ENCODE assay signal across 17 mouse cellular contexts in genomic region chr15:25469185-25469845, GRCm38 (mm10). TPM values are rescaled to one million over a fixed set of nuclear protein-coding genes. Genes with fewer than 3 reads are reported as not detected.
DNase-seq lines count a peak whose midpoint lies in the region; ATAC-seq and TF ChIP-seq lines count a peak whose summit lies in the region.
"Had no signal": no experiment of that assay in that cellular context is flagged by ENCODE, and none has a peak within 500 bp of the region (broad histone marks: within the 10 kb centered on the region; RNA-seq: fewer than 3 reads in every experiment).

No protein-coding gene starts in this region.

- H3K4me2 ChIP-seq in heart, embryonic 14.5 days (ENCODE audit: low read length), result peak overlapping the region; percentile 29; the same call in 1 of the 2 replicates
- peak overlapping the region; percentile 23; the same call in 1 of the 2 replicates for H3K4me2 ChIP-seq in lung, embryonic 14.5 days
- peak overlapping the region; percentile 10; the same call in 1 of the 2 replicates for H3K4me2 ChIP-seq in embryonic facial prominence, embryonic 14.5 days (ENCODE audit: low read depth, low read length)
- H3K4me2 ChIP-seq: liver, embryonic 13.5 days had no signal

- no peak overlapping the region for H3K4me3 ChIP-seq in heart, embryonic 14.5 days (ENCODE audit: control insufficient read depth in 1 of 2, insufficient read depth in 1 of 2, low read depth in 1 of 2, low read length in 2 of 2)
- H3K4me3 ChIP-seq in lung, embryonic 14.5 days (ENCODE audit: low read depth, low read length), result no peak overlapping the region
- no peak overlapping the region for H3K4me3 ChIP-seq in embryonic facial prominence, embryonic 14.5 days (ENCODE audit: low read depth, low read length)
- H3K4me3 ChIP-seq: hindbrain, embryonic 10.5 days; liver, embryonic 13.5 days had no signal

- 55% methylated on average over 16 of the region's 16 CpGs for WGBS in heart, embryonic 14.5 days
- WGBS in lung, embryonic 14.5 days, result 48% methylated on average over 16 of the region's 16 CpGs
- WGBS in embryonic facial prominence, embryonic 14.5 days, result 56% methylated on average over 16 of the region's 16 CpGs

- intact Hi-C loops in heart, postnatal 10 days (cut with DNase I), result no loop called here

- H3K9ac ChIP-seq in heart, embryonic 14.5 days (ENCODE audit: low read length), result no peak overlapping the region
- H3K9ac ChIP-seq in lung, embryonic 14.5 days, result no peak overlapping the region
- H3K9ac ChIP-seq in embryonic facial prominence, embryonic 14.5 days (ENCODE audit: low read depth, low read length), result no peak overlapping the region
- H3K9ac ChIP-seq: forebrain, postnatal 0 days; liver, embryonic 13.5 days had no signal

- no peaks in the 10 kb centered on the region for H3K4me1 ChIP-seq in heart, embryonic 14.5 days (ENCODE audit: control insufficient read depth in 2 of 2, insufficient read depth in 2 of 2, low read length in 2 of 2)
- H3K4me1 ChIP-seq in lung, embryonic 14.5 days (ENCODE audit: insufficient read depth), result no peaks in the 10 kb centered on the region
- no peaks in the 10 kb centered on the region for H3K4me1 ChIP-seq in embryonic facial prominence, embryonic 14.5 days (ENCODE audit: control insufficient read depth, insufficient read depth, low read length)
- H3K4me1 ChIP-seq: hindbrain, embryonic 10.5 days had no signal

- no peak overlapping the region for H3K27ac ChIP-seq in heart, embryonic 14.5 days (replicated peaks in 1 of 2; ENCODE audit: control insufficient read depth in 1 of 2, insufficient read depth in 1 of 2, low read depth in 2 of 2, low read length in 2 of 2)
- H3K27ac ChIP-seq in lung, embryonic 14.5 days (ENCODE audit: low read depth), result no peak overlapping the region
- H3K27ac ChIP-seq in embryonic facial prominence, embryonic 14.5 days (replicated peaks; ENCODE audit: low read depth, low read length), result 0 out of 2 replicates have a peak overlapping the region, but pooled peaks have one; percentile 40
- H3K27ac ChIP-seq: hindbrain, embryonic 10.5 days; liver, embryonic 13.5 days had no signal

- no peak for ATAC-seq in heart, embryonic 14.5 days (ENCODE audit: insufficient number of reproducible peaks, insufficient read depth, low FRiP score, low read depth)
- peak; percentile 31; the same call in 1 of the 2 replicates for ATAC-seq in lung, embryonic 14.5 days (ENCODE audit: insufficient read depth)
- ATAC-seq in embryonic facial prominence, embryonic 14.5 days (ENCODE audit: low read depth), result no peak
- ATAC-seq: activated CD4-positive, CD25-positive, alpha-beta regulatory T cell, adult 4 months; forebrain, postnatal 0 days had no signal

- TF ChIP-seq CTCF in lung, embryonic 14.5 days (IDR thresholded peaks at IDR 0.05; ENCODE audit: low read depth), result no peak

- DNase-seq in heart, postnatal 10 days, result no peak
- DNase-seq in lung, embryonic 14.5 days, result peak; percentile 15
- DNase-seq in lung, postnatal 10 days, result no peak
- no peak for DNase-seq in embryonic facial prominence, embryonic 14.5 days (ENCODE audit: low spot score)
- peak; percentile 40 for DNase-seq in thymus, postnatal 0 days (ENCODE audit: low spot score)
- DNase-seq in ovary, adult 18-20 months (ENCODE audit: low spot score), result no peak
- DNase-seq: cerebellum, adult 8-10 months; embryo, embryonic 11 days; forebrain, postnatal 0 days; gastrocnemius, postnatal 10 days; kidney, adult 11 months; liver, embryonic 13.5 days; retina, postnatal 1 day; spleen, adult 18-20 months had no signal

- H3K36me3 ChIP-seq in heart, embryonic 14.5 days (ENCODE audit: control insufficient read depth, insufficient read depth, low read length), result no peaks in the 10 kb centered on the region
- H3K36me3 ChIP-seq in lung, embryonic 14.5 days (ENCODE audit: insufficient read depth), result no peaks in the 10 kb centered on the region
- H3K36me3 ChIP-seq in embryonic facial prominence, embryonic 14.5 days (ENCODE audit: control insufficient read depth, insufficient read depth, low read length), result no peaks in the 10 kb centered on the region
- H3K36me3 ChIP-seq: hindbrain, embryonic 10.5 days; liver, embryonic 13.5 days had no signal

- no peaks in the 10 kb centered on the region for H3K9me3 ChIP-seq in heart, embryonic 14.5 days (ENCODE audit: control insufficient read depth, low read length)
- H3K9me3 ChIP-seq in lung, embryonic 14.5 days (ENCODE audit: low read depth, low read length), result no peaks in the 10 kb centered on the region
- no peaks in the 10 kb centered on the region for H3K9me3 ChIP-seq in embryonic facial prominence, embryonic 14.5 days (ENCODE audit: control insufficient read depth, low read length)
- H3K9me3 ChIP-seq: hindbrain, embryonic 10.5 days; liver, embryonic 13.5 days had no signal

- no peaks in the 10 kb centered on the region for H3K27me3 ChIP-seq in heart, embryonic 14.5 days (ENCODE audit: control insufficient read depth, insufficient read depth, low read length)
- H3K27me3 ChIP-seq in lung, embryonic 14.5 days (ENCODE audit: insufficient read depth, low read length), result no peaks in the 10 kb centered on the region
- no peaks in the 10 kb centered on the region for H3K27me3 ChIP-seq in embryonic facial prominence, embryonic 14.5 days (replicated peaks; ENCODE audit: control insufficient read depth, insufficient read depth, low read length)
- H3K27me3 ChIP-seq: liver, embryonic 13.5 days had no signal

RNA-seq across cellular contexts. Expression of gene Basp1, which starts 55.8 kb away (rescaled TPM):
- polyA plus RNA-seq in heart, embryonic 14.5 days (2014; fragmentation: Nextera tagmentation; extraction: Ambion mirVana), result 6.5 and 9.4 TPM in 2 replicates
- 1 to 10 TPM; 6.7 to 8.4 TPM for total RNA-seq in heart, postnatal 10 days (2021)
- 34.5 and 37.8 TPM in 2 replicates for polyA plus RNA-seq in lung, embryonic 14.5 days (2014; fragmentation: Nextera tagmentation; extraction: Ambion mirVana)
- 52.6 and 57.0 TPM in 2 replicates for polyA plus RNA-seq in embryonic facial prominence, embryonic 14.5 days (2014; fragmentation: Nextera tagmentation; extraction: Ambion mirVana)
- polyA plus RNA-seq in thymus, postnatal 0 days (2015; fragmentation: Nextera tagmentation; extraction: Ambion mirVana), result 10.7 and 13.1 TPM in 2 replicates
- polyA plus RNA-seq: activated CD4-positive, CD25-positive, alpha-beta regulatory T cell, adult 4 months had no signal

Comparison
In these comparisons a context has a peak if more than half of its experiments do, and no peak if none do; other contexts are left out.
1. DNase-seq: peak in lung, embryonic 14.5 days (single experiment) and thymus, postnatal 0 days (single experiment); none in heart, postnatal 10 days (0 of 2), lung, postnatal 10 days (single experiment), embryonic facial prominence, embryonic 14.5 days (single experiment) and ovary, adult 18-20 months (single experiment).
2. Peak in every context shown above with its lines, with median percentiles within 50 percentile points of each other: H3K4me2 ChIP-seq.